Mouse (Mus musculus) hindbrain, embryonic 11.5 days (tissue): ENCODE results near the gene Guk1. TPM values are rescaled to one million over a fixed set of nuclear protein-coding genes. Genes with fewer than 3 reads are reported as not detected.

Source experiments
- ATAC-seq: fragments of 200-750 bp; cut with Nextera tagmentation; 2 replicates; pipeline ENCODE4 v1.8.0; 2017; ENCODE audit warnings: mild to moderate bottlenecking, moderate TSS enrichment, moderate library complexity; ENCODE audit not compliant: low FRiP score
- DNase-seq: peaks from one replicate; pipeline ENCODE4 v3.0.0-alpha.2; 2015; ENCODE audit warnings: low spot score
- H3K27ac ChIP-seq: fragments of 300-500 bp; sonication (generic); 2 replicates; pipeline ENCODE4 v1.5.1; 2014; ENCODE audit warnings: mild to moderate bottlenecking, low read depth, low read length
- H3K27me3 ChIP-seq: fragments of 300-500 bp; sonication (generic); 2 replicates; pipeline ENCODE4 v1.6.1; 2014; ENCODE audit warnings: mild to moderate bottlenecking, low read length, moderate library complexity, mixed read lengths; ENCODE audit not compliant: control insufficient read depth, insufficient read depth
- H3K36me3 ChIP-seq: fragments of 300-500 bp; sonication (generic); 2 replicates; pipeline ENCODE4 v1.6.1; 2014; ENCODE audit warnings: mild to moderate bottlenecking, low read length, moderate library complexity, mixed read lengths; ENCODE audit not compliant: control insufficient read depth, insufficient read depth
- H3K4me1 ChIP-seq: fragments of 300-500 bp; sonication (generic); replicated peaks from 2 replicates; pipeline ENCODE4 v1.6.1; 2014; ENCODE audit warnings: low read length, mixed read lengths; ENCODE audit not compliant: control insufficient read depth, insufficient read depth
- H3K4me2 ChIP-seq: fragments of 300-500 bp; sonication (generic); replicated peaks from 2 replicates; pipeline ENCODE4 v1.6.1; 2014; ENCODE audit warnings: mild to moderate bottlenecking, low read depth, low read length
- H3K4me3 ChIP-seq: fragments of 300-500 bp; sonication (generic); 2 replicates; pipeline ENCODE4 v1.5.1; 2014; ENCODE audit warnings: low read depth, low read length
- H3K9ac ChIP-seq: fragments of 300-500 bp; sonication (generic); 2 replicates; pipeline ENCODE4 v1.6.1; 2014; ENCODE audit warnings: low read depth, low read length
- H3K9me3 ChIP-seq: fragments of 300-500 bp; sonication (generic); 2 replicates; pipeline ENCODE4 v1.6.1; 2016; ENCODE audit warnings: low read length; ENCODE audit not compliant: control insufficient read depth
- WGBS: fragments of 180-500 bp; shearing (Covaris S2); extraction: QIAGEN DNeasy Blood & Tissue Kit; methylation state at CpG from one replicate; pipeline ENCODE4 v1.1.7; 2014; 5-methylcytosine and 5-hydroxymethylcytosine counted together
- polyA plus RNA-seq: library from polyadenylated mRNA; unstranded; fragments of >200 nt; fragmentation: Nextera tagmentation; extraction: Ambion mirVana; gene quantifications from 2 replicates; pipeline ENCODE4 v1.2.1, GENCODE M21; 2014

Gene Guk1
- polyA plus RNA-seq: 105 and 107 TPM in 2 replicates

- peak within 1 kb of the TSS; percentile 69 for H3K9ac ChIP-seq
- ATAC-seq (peak; percentile 28), DNase-seq (peak; percentile 88)
- H3K9me3 ChIP-seq: no peaks in the 10 kb centered on the region
- no peaks in the 10 kb centered on the region for H3K27me3 ChIP-seq
- H3K27ac ChIP-seq: peak within 1 kb of the TSS; percentile 78
- 7% methylated on average over 16 of the region's 16 CpGs for WGBS
- 0 out of 2 replicates have a peak, but pooled peaks cover 3% of the 10 kb centered on the region for H3K4me1 ChIP-seq
- no peaks in the 10 kb centered on the region for H3K36me3 ChIP-seq
- H3K4me3 ChIP-seq: peak within 1 kb of the TSS; percentile 65
- H3K4me2 ChIP-seq: peak within 1 kb of the TSS; percentile 59
Measured at GRCm38 (mm10) chr11:59192059-59192386, at the start of gene Guk1. Guk1 (minus strand) TSS chr11:59192212.

- no peaks in the 10 kb centered on the region for H3K9me3 ChIP-seq
- DNase-seq (no peak), ATAC-seq (no peak; the same call in 1 of the 2 replicates)
- H3K27ac ChIP-seq: no peak overlapping the region
- 0 out of 2 replicates have a peak, but pooled peaks cover 2% of the 10 kb centered on the region for H3K27me3 ChIP-seq
- no peak overlapping the region for H3K4me3 ChIP-seq
- H3K36me3 ChIP-seq: no peaks in the 10 kb centered on the region
- WGBS: 80% methylated on average over 4 of the region's 4 CpGs
- no peak overlapping the region for H3K4me2 ChIP-seq
- H3K9ac ChIP-seq: no peak overlapping the region
- H3K4me1 ChIP-seq: peaks cover 5% of the 10 kb centered on the region; the same call in 1 of the 2 replicates
Measured at GRCm38 (mm10) chr11:59239796-59240195, 47.8 kb upstream of the Guk1 start.

GRCm38 (mm10) chr11:59239428-59239785 is 47.4 kb upstream of the Guk1 start:
- H3K9me3 ChIP-seq: no peaks in the 10 kb centered on the region
- H3K4me2 ChIP-seq: no peak overlapping the region
- 0 out of 2 replicates have a peak, but pooled peaks cover 2% of the 10 kb centered on the region for H3K27me3 ChIP-seq
- DNase-seq: no peak
- ATAC-seq: peak; percentile 67
- no peak overlapping the region for H3K4me3 ChIP-seq
- H3K36me3 ChIP-seq: no peaks in the 10 kb centered on the region
- WGBS: 58% methylated on average over 4 of the region's 4 CpGs
- peaks cover 5% of the 10 kb centered on the region; the same call in 1 of the 2 replicates for H3K4me1 ChIP-seq
- H3K27ac ChIP-seq: no peak overlapping the region
- no peak overlapping the region for H3K9ac ChIP-seq

GRCm38 (mm10) chr11:59238525-59239427 is 46.8 kb upstream of the Guk1 start:
- DNase-seq: peak; percentile 80
- Histone ChIP-seq H3K27ac (no peak overlapping the region), H3K36me3 (no peaks in the 10 kb centered on the region), H3K4me2 (no peak overlapping the region), H3K4me3 (no peak overlapping the region), H3K27me3 (0 out of 2 replicates have a peak, but pooled peaks cover 2% of the 10 kb centered on the region), H3K9ac (no peak overlapping the region), H3K9me3 (no peaks in the 10 kb centered on the region), H3K4me1 (peaks cover 5% of the 10 kb centered on the region; the same call in 1 of the 2 replicates)
- 7% methylated on average over 15 of the region's 15 CpGs for WGBS
- peak; percentile 82 for ATAC-seq

- no peak for DNase-seq
- Histone ChIP-seq H3K27me3 (no peaks in the 10 kb centered on the region), H3K9me3 (no peaks in the 10 kb centered on the region), H3K4me2 (no peak overlapping the region), H3K4me1 (0 out of 2 replicates have a peak, but pooled peaks cover 2% of the 10 kb centered on the region), H3K27ac (no peak overlapping the region), H3K9ac (no peak overlapping the region), H3K36me3 (no peaks in the 10 kb centered on the region), H3K4me3 (no peak overlapping the region)
- ATAC-seq: no peak
- 59% methylated on average over 2 of the region's 2 CpGs for WGBS
Measured at GRCm38 (mm10) chr11:59232797-59233196, 40.8 kb upstream of the Guk1 start.

GRCm38 (mm10) chr11:59230144-59230760 is 38.2 kb upstream of the Guk1 start:
- 17% methylated on average over 7 of the region's 7 CpGs for WGBS
- H3K27me3 ChIP-seq: no peaks in the 10 kb centered on the region
- no peak overlapping the region for H3K4me3 ChIP-seq
- peaks cover 8% of the 10 kb centered on the region for H3K4me1 ChIP-seq
- H3K4me2 ChIP-seq: no peak overlapping the region
- H3K27ac ChIP-seq: no peak overlapping the region
- no peak overlapping the region for H3K9ac ChIP-seq
- H3K9me3 ChIP-seq: no peaks in the 10 kb centered on the region
- DNase-seq (peak; percentile 77), ATAC-seq (no peak)
- H3K36me3 ChIP-seq: no peaks in the 10 kb centered on the region

GRCm38 (mm10) chr11:59228122-59228953 is 36.3 kb upstream of the Guk1 start, which contains the start of gene Arf1:
Arf1 (minus strand) TSS chr11:59228270.
- peak within 1 kb of the TSS; percentile 90 for H3K27ac ChIP-seq
- peaks cover 10% of the 10 kb centered on the region for H3K4me1 ChIP-seq
- ATAC-seq (peak; percentile 94), DNase-seq (peak; percentile 99)
- H3K36me3 ChIP-seq: 0 out of 2 replicates have a peak, but pooled peaks cover 2% of the 10 kb centered on the region
- H3K4me3 ChIP-seq: peak within 1 kb of the TSS; percentile 86
- WGBS: 5% methylated on average over 48 of the region's 59 CpGs
- no peaks in the 10 kb centered on the region for H3K9me3 ChIP-seq
- peak within 1 kb of the TSS; percentile 92 for H3K4me2 ChIP-seq
- peak within 1 kb of the TSS; percentile 97 for H3K9ac ChIP-seq
- no peaks in the 10 kb centered on the region for H3K27me3 ChIP-seq

- peak; percentile 85; the same call in 1 of the 2 replicates for ATAC-seq
- under 1% methylated on average over 39 of the region's 51 CpGs for WGBS
- Histone ChIP-seq H3K27ac (peak overlapping the region; percentile 90), H3K27me3 (no peaks in the 10 kb centered on the region), H3K4me1 (peaks cover 10% of the 10 kb centered on the region), H3K4me3 (peak overlapping the region; percentile 86), H3K36me3 (0 out of 2 replicates have a peak, but pooled peaks cover 2% of the 10 kb centered on the region), H3K9me3 (no peaks in the 10 kb centered on the region), H3K4me2 (peak overlapping the region; percentile 92), H3K9ac (peak overlapping the region; percentile 97)
- DNase-seq: no peak
Measured at GRCm38 (mm10) chr11:59227604-59228121, 35.7 kb upstream of the Guk1 start.
